Mouse (Mus musculus) intestine, embryonic 15.5 days (tissue): ENCODE data around the gene Rpsa. TPM values are rescaled to one million over a fixed set of nuclear protein-coding genes. Genes with fewer than 3 reads are reported as not detected.
"Not testable (repeated sequence)": the region's sequence is repeated elsewhere in the genome, so short reads cannot be mapped to it uniquely, and the experiment has no call there.

ENCODE experiments used
- ATAC-seq: fragments of 200-750 bp; cut with Nextera tagmentation; 2 replicates; pipeline ENCODE4 v1.8.0; 2017; ENCODE audit warnings: moderate TSS enrichment, moderate library complexity
- H3K27ac ChIP-seq: fragments of 300-500 bp; sonication (generic); 2 replicates; pipeline ENCODE4 v1.5.1; 2015; ENCODE audit warnings: mild to moderate bottlenecking, inconsistent platforms
- H3K27me3 ChIP-seq: fragments of 300-500 bp; sonication (generic); replicated peaks from 2 replicates; pipeline ENCODE4 v1.6.1; 2015; ENCODE audit warnings: inconsistent platforms
- H3K36me3 ChIP-seq: fragments of 300-500 bp; sonication (generic); 2 replicates; pipeline ENCODE4 v1.6.1; 2015; ENCODE audit warnings: inconsistent platforms
- H3K4me1 ChIP-seq: fragments of 300-500 bp; sonication (generic); replicated peaks from 2 replicates; pipeline ENCODE4 v1.6.1; 2015; ENCODE audit warnings: inconsistent platforms
- H3K4me2 ChIP-seq: fragments of 300-500 bp; sonication (generic); replicated peaks from 2 replicates; pipeline ENCODE4 v1.6.1; 2015; ENCODE audit warnings: mild to moderate bottlenecking, inconsistent platforms
- H3K4me3 ChIP-seq: fragments of 300-500 bp; sonication (generic); replicated peaks from 2 replicates; pipeline ENCODE4 v1.5.1; 2015; ENCODE audit warnings: inconsistent platforms
- H3K9ac ChIP-seq: fragments of 300-500 bp; sonication (generic); 2 replicates; pipeline ENCODE4 v1.6.1; 2015; ENCODE audit warnings: inconsistent platforms
- H3K9me3 ChIP-seq: fragments of 300-500 bp; sonication (generic); 2 replicates; pipeline ENCODE4 v1.6.1; 2016; ENCODE audit warnings: inconsistent platforms
- WGBS: fragments of 180-500 bp; shearing (Covaris S2); methylation state at CpG from one replicate; pipeline ENCODE4 v1.1.7; 2015; 5-methylcytosine and 5-hydroxymethylcytosine counted together
- polyA plus RNA-seq: library from polyadenylated mRNA; unstranded; fragments of >200 nt; fragmentation: Nextera tagmentation; extraction: Ambion mirVana; gene quantifications from 2 replicates; pipeline ENCODE4 v1.2.1, GENCODE M21; 2015

Rpsa gene
- polyA plus RNA-seq, 1 experiment from 2014 or later: 1,311 TPM

DNA sequence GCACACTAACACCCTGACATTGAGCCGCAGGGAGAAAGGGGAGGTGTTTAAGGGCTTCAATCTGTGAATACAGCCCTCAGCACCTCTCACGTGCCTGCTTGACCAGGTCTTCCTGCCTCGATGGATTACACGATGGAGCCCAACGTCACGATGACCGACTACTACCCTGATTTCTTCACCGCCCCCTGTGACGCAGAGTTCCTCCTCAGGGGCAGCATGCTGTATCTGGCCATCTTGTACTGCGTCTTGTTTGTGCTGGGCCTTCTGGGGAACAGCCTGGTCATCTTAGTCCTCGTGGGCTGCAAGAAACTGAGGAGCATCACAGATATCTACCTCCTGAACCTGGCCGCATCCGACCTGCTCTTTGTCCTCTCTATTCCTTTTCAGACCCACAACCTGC, 33.8 kb upstream of the Rpsa start:
- 86% methylated on average over 13 of the region's 13 CpGs for WGBS
- Histone ChIP-seq H3K36me3 (no peaks in the 10 kb centered on the region), H3K27me3 (no peaks in the 10 kb centered on the region), H3K27ac (no peak overlapping the region), H3K4me2 (no peak overlapping the region), H3K4me3 (no peak overlapping the region), H3K9ac (no peak overlapping the region), H3K9me3 (no peaks in the 10 kb centered on the region), H3K4me1 (no peaks in the 10 kb centered on the region)
- no peak for ATAC-seq

GRCm38 (mm10) chr9:120095886-120096285, 31.6 kb upstream of the Rpsa start:
- Histone ChIP-seq H3K9ac (no peak overlapping the region), H3K27me3 (no peaks in the 10 kb centered on the region), H3K4me3 (no peak overlapping the region), H3K4me2 (no peak overlapping the region), H3K4me1 (no peaks in the 10 kb centered on the region), H3K9me3 (no peaks in the 10 kb centered on the region), H3K36me3 (no peaks in the 10 kb centered on the region), H3K27ac (no peak overlapping the region)
- WGBS: 66% methylated on average over 7 of the region's 7 CpGs
- no peak for ATAC-seq

DNA sequence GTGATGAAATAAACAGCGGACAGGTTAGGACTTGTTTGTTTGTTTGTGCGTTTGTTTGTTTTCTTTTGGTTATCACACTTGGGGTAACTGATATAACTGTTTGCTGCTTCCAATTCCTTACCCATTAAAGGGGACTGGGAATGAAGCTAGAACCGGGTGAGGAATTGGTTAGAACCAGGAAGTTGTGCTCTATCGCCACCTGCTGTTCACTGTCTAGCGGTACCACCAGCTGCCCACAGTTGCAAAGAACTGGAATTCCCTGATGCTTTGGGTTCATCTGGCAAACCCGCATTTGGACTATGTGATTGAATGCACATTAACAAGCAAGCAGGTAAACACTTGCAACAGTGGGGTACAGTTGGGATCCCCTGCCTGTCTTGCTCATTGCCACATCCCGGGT, 28.8 kb upstream of the Rpsa start:
- Histone ChIP-seq H3K9me3 (no peaks in the 10 kb centered on the region), H3K36me3 (no peaks in the 10 kb centered on the region), H3K27ac (no peak overlapping the region), H3K27me3 (no peaks in the 10 kb centered on the region), H3K4me1 (no peaks in the 10 kb centered on the region), H3K9ac (no peak overlapping the region), H3K4me2 (no peak overlapping the region), H3K4me3 (no peak overlapping the region)
- ATAC-seq: no peak
- 22% methylated on average over 7 of the region's 7 CpGs for WGBS

GRCm38 (mm10) chr9:120099304-120099703, 28.2 kb upstream of the Rpsa start:
- ATAC-seq: no peak
- Histone ChIP-seq H3K4me2 (no peak overlapping the region), H3K27me3 (no peaks in the 10 kb centered on the region), H3K4me3 (no peak overlapping the region), H3K9me3 (no peaks in the 10 kb centered on the region), H3K36me3 (no peaks in the 10 kb centered on the region), H3K27ac (no peak overlapping the region), H3K9ac (no peak overlapping the region), H3K4me1 (no peaks in the 10 kb centered on the region)
- 90% methylated on average over 8 of the region's 8 CpGs for WGBS

- no peak overlapping the region for H3K9ac ChIP-seq
- 93% methylated on average over 2 of the region's 2 CpGs for WGBS
- H3K4me3 ChIP-seq: no peak overlapping the region
- no peaks in the 10 kb centered on the region for H3K4me1 ChIP-seq
- ATAC-seq: no peak
- H3K36me3 ChIP-seq: no peaks in the 10 kb centered on the region
- H3K27me3 ChIP-seq: no peaks in the 10 kb centered on the region
- H3K27ac ChIP-seq: no peak overlapping the region
- H3K4me2 ChIP-seq: no peak overlapping the region
- no peaks in the 10 kb centered on the region for H3K9me3 ChIP-seq
Measured at GRCm38 (mm10) chr9:120101165-120101564, 26.3 kb upstream of the Rpsa start.

- not testable (repeated sequence) for H3K4me2 ChIP-seq, H3K9ac ChIP-seq, H3K27me3 ChIP-seq, H3K36me3 ChIP-seq, H3K4me3 ChIP-seq, ATAC-seq, H3K27ac ChIP-seq, H3K9me3 ChIP-seq, H3K4me1 ChIP-seq
- WGBS: 94% methylated on average over 12 of the region's 12 CpGs
Measured at GRCm38 (mm10) chr9:120108953-120109352, 18.5 kb upstream of the Rpsa start.

- no peaks in the 10 kb centered on the region for H3K9me3 ChIP-seq
- under 1% methylated on average over 62 of the region's 62 CpGs for WGBS
- no peaks in the 10 kb centered on the region for H3K36me3 ChIP-seq
- H3K4me2 ChIP-seq: peak within 1 kb of the TSS; percentile 73
- no peaks in the 10 kb centered on the region for H3K27me3 ChIP-seq
- peak within 1 kb of the TSS; percentile 83 for H3K4me3 ChIP-seq
- H3K27ac ChIP-seq: peak within 1 kb of the TSS; percentile 97
- H3K4me1 ChIP-seq: peaks cover 5% of the 10 kb centered on the region
- ATAC-seq: peak; percentile 97
- H3K9ac ChIP-seq: peak within 1 kb of the TSS; percentile 76
Measured at GRCm38 (mm10) chr9:120110211-120111018, 17.1 kb upstream of the Rpsa start, which contains the start of gene Slc25a38. Gene Slc25a38 (plus strand): TSS chr9:120110374.

DNA sequence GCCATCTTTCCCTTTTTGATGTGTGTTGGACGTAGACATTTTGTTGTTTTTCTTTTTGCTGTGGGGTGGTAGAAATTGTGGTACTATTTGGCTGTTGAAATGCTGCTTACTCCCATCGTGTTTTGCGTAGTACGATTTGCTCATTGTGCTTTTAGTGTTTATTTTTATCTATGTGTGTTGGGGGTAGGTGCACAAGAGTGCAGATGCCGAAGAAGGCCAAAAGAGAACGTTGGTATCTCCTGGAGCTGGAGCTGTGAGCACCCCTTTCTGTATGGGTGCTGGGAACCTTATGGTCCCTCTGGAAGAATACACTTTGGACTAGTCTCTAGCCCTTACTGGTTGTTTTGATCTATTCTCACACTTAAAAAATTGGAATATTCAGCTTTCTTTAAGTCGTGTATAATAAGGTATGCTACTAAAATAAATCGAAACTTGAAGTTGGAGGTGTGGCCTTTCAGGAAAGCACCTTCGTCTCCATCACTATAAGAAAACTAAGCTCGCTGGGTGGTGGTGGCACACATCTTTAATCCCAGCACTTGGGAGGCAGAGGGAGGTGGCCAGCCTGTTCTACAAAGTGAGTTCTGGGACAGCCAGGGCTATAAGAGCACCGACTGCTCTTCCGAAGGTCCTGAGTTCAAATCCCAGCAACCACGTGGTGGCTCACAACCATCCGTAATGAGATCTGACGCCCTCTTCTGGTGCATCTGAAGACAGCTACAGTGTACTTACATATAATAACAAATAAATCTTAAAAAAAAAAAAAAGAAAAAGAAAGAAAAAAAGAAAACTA, 16.1 kb upstream of the Rpsa start:
- H3K9ac ChIP-seq: peak overlapping the region; percentile 76; the same call in 1 of the 2 replicates
- peak overlapping the region; percentile 97 for H3K27ac ChIP-seq
- H3K4me2 ChIP-seq: peak overlapping the region; percentile 73
- no peaks in the 10 kb centered on the region for H3K36me3 ChIP-seq
- peak overlapping the region; percentile 83 for H3K4me3 ChIP-seq
- peaks cover 7% of the 10 kb centered on the region for H3K4me1 ChIP-seq
- H3K9me3 ChIP-seq: no peaks in the 10 kb centered on the region
- H3K27me3 ChIP-seq: no peaks in the 10 kb centered on the region
- ATAC-seq: no peak
- WGBS: 72% methylated on average over 15 of the region's 15 CpGs

DNA sequence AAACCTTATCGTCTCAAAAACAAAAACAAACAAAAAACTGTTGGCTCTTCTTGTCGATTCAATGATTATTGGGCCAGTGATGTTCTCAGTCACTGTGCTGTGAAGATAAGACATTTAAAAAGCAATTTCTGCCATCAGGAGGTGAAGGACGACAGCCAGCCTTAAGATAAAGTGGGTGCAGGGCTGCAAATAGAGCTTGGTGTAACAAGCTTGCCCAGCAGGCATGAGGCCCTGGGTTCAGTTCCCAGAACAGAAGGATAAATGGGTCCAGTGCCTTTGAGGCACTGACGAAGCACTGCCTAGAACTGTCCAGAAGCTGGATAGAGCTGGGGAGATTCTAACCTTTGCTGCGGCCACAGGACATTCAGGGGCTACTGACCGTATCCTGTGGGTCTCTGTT, 15.0 kb upstream of the Rpsa start:
- WGBS: 90% methylated on average over 6 of the region's 6 CpGs
- Histone ChIP-seq H3K27ac (no peak overlapping the region), H3K4me3 (no peak overlapping the region), H3K27me3 (no peaks in the 10 kb centered on the region), H3K4me2 (no peak overlapping the region), H3K4me1 (peaks cover 7% of the 10 kb centered on the region), H3K9me3 (no peaks in the 10 kb centered on the region), H3K36me3 (0 out of 2 replicates have a peak, but pooled peaks cover 2% of the 10 kb centered on the region), H3K9ac (no peak overlapping the region)
- ATAC-seq: no peak

- WGBS: 87% methylated on average over 7 of the region's 7 CpGs
Measured at GRCm38 (mm10) chr9:120113456-120113855, 14.0 kb upstream of the Rpsa start.

GRCm38 (mm10) chr9:120114051-120114788, 13.3 kb upstream of the Rpsa start:
- H3K36me3 ChIP-seq: 0 out of 2 replicates have a peak, but pooled peaks cover 5% of the 10 kb centered on the region
- no peak overlapping the region for H3K4me2 ChIP-seq
- no peaks in the 10 kb centered on the region for H3K27me3 ChIP-seq
- 85% methylated on average over 17 of the region's 17 CpGs for WGBS
- H3K4me1 ChIP-seq: peaks cover 7% of the 10 kb centered on the region
- H3K9me3 ChIP-seq: no peaks in the 10 kb centered on the region
- H3K9ac ChIP-seq: no peak overlapping the region
- ATAC-seq: no peak
- no peak overlapping the region for H3K27ac ChIP-seq
- H3K4me3 ChIP-seq: no peak overlapping the region

More at GRCm38 (mm10) chr9:120113456-120113855, 14.0 kb upstream of the Rpsa start:
- Histone ChIP-seq H3K4me1 (peaks cover 7% of the 10 kb centered on the region), H3K36me3 (0 out of 2 replicates have a peak, but pooled peaks cover 5% of the 10 kb centered on the region), H3K9me3 (no peaks in the 10 kb centered on the region), H3K27me3 (no peaks in the 10 kb centered on the region), H3K9ac (no peak overlapping the region), H3K4me3 (no peak overlapping the region), H3K4me2 (no peak overlapping the region), H3K27ac (no peak overlapping the region)
- no peak for ATAC-seq

GRCm38 (mm10) chr9:120114789-120115151, 12.7 kb upstream of the Rpsa start:
- Histone ChIP-seq H3K36me3 (peaks cover 10% of the 10 kb centered on the region; the same call in 1 of the 2 replicates), H3K9ac (no peak overlapping the region), H3K4me3 (no peak overlapping the region), H3K27me3 (no peaks in the 10 kb centered on the region), H3K27ac (no peak overlapping the region), H3K4me2 (no peak overlapping the region), H3K4me1 (peaks cover 7% of the 10 kb centered on the region), H3K9me3 (no peaks in the 10 kb centered on the region)
- no peak for ATAC-seq
- whole genome bisulfite sequencing: 91% methylated on average over 2 of the region's 2 CpGs
